Mouse (Mus musculus) cerebellum, adult 2 months (tissue): Measurements from ENCODE around the gene Anapc13. TPM values are rescaled to one million over a fixed set of nuclear protein-coding genes. Genes with fewer than 3 reads are reported as not detected.

Source experiments
- DNase-seq, 2 experiments: peaks; one replicate each; pipeline ENCODE4 v3.0.0; 2021
- H3K27ac ChIP-seq: fragments of 200-500 bp; 2 replicates; pipeline ENCODE4 v1.5.1; 2012; ENCODE audit warnings: low read length, control low read depth, inconsistent platforms; ENCODE audit not compliant: insufficient read depth
- H3K27me3 ChIP-seq: fragments of 200-500 bp; 2 replicates; pipeline ENCODE4 v1.6.1; 2012; ENCODE audit warnings: inconsistent platforms, mild to moderate bottlenecking, low read length, moderate library complexity; ENCODE audit not compliant: control insufficient read depth, insufficient read depth
- H3K4me1 ChIP-seq: fragments of 200-500 bp; 2 replicates; pipeline ENCODE4 v1.6.1; 2011; ENCODE audit warnings: low read length; ENCODE audit not compliant: control insufficient read depth, insufficient read depth
- H3K4me3 ChIP-seq: fragments of 200-500 bp; replicated peaks from 2 replicates; pipeline ENCODE3; 2011; ENCODE audit warnings: mild to moderate bottlenecking, low read depth, low read length, control low read depth; ENCODE audit not compliant: insufficient read depth
- CTCF ChIP-seq: fragments of 200-500 bp; IDR thresholded peaks from 2 replicates; pipeline ENCODE4 v1.5.1; 2011; ENCODE audit warnings: low read depth, mild to moderate bottlenecking, control low read depth, low read length, moderate library complexity, borderline replicate concordance; ENCODE audit not compliant: insufficient read depth
- POLR2A ChIP-seq: fragments of 200-500 bp; IDR thresholded peaks from 2 replicates; pipeline ENCODE4 v1.6.1; 2011; ENCODE audit warnings: low read length, control low read depth, borderline replicate concordance; ENCODE audit not compliant: insufficient read depth
- WGBS: fragments of 180-500 bp; shearing (Covaris S2); methylation state at CpG from one replicate; pipeline ENCODE4 v1.1.7; 2018; 5-methylcytosine and 5-hydroxymethylcytosine counted together
- polyA plus RNA-seq: library from polyadenylated mRNA; depleted of rRNA; stranded (reverse); fragments of >200 nt; gene quantifications from 2 replicates; pipeline ENCODE4 v1.2.3, GENCODE M21; 2012

Anapc13 gene
- polyA plus RNA-seq, 1 experiment = 194 TPM

- Histone ChIP-seq H3K4me1 (peaks cover 3% of the 10 kb centered on the region; the same call in 1 of the 2 replicates), H3K4me3 (no peak overlapping the region), H3K27ac (no peak overlapping the region), H3K27me3 (no peaks in the 10 kb centered on the region)
- no peak for TF ChIP-seq CTCF
- TF ChIP-seq POLR2A = no peak
- WGBS = 82% methylated on average over 6 of the region's 6 CpGs
- no peak for DNase-seq
These were observed 3.2 kb upstream of the Anapc13 start for GRCm38 (mm10) chr9:102622876-102623275.

DNA sequence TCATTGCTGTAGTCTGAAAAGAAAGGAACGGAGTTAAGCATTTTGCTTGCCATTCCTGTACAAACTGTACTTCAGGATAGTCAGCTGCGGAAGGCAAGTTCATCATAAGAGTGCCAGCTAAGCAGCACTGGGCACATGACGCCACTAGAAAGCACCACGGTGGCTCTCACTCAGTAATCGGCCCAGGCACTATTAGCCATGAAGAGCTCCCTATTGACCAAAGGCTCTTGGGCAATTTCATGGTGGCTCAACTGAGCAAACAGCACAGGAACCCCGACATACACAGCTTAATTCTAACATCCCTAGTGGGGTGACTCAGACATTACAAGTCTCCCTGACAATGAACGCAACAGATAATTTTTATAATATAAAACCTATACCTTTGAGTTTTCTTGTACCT lies 2.5 kb upstream of the Anapc13 start:
- WGBS = 73% methylated on average over 7 of the region's 7 CpGs
- no peak overlapping the region for H3K4me3 ChIP-seq
- no peak overlapping the region for H3K27ac ChIP-seq
- TF ChIP-seq CTCF (no peak), POLR2A (no peak)
- no peak for DNase-seq
- H3K4me1 ChIP-seq = peaks cover 3% of the 10 kb centered on the region; the same call in 1 of the 2 replicates
- no peaks in the 10 kb centered on the region for H3K27me3 ChIP-seq

DNA sequence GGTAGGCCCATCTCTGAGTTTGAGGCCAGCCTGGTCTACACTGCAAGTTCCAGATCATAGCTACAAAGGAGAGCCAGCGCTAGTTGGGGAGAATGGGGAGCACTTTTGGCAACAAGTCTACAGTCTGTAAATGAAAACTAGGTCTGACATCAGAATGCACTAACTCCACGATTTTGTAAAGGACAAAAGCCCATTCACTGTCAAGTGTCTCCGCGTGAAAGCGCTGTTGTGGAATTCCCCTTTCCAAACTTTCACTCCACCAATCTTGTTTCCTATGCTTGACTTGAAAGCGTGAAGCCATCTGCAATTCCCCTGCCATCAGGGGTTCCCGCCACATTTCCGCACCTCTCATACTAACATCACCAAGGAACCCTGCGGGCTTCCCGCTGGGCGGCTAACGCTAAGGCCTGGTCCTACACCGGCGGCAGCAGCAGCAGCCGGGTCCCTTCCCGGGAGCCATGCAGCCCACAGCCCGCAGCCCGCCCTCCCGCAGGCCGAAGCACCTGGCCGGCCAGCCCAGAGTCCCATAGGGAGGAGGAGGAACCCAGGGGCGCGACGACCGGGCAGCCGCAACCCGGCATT lies 604 bp upstream of the Anapc13 start:
- WGBS = under 1% methylated on average over 27 of the region's 27 CpGs
- peak overlapping the region; percentile 91 for H3K27ac ChIP-seq
- H3K27me3 ChIP-seq = no peaks in the 10 kb centered on the region
- TF ChIP-seq CTCF = no peak
- TF ChIP-seq POLR2A = no peak
- DNase-seq = no peak
- H3K4me1 ChIP-seq = peaks cover 3% of the 10 kb centered on the region; the same call in 1 of the 2 replicates
- H3K4me3 ChIP-seq = peak overlapping the region; percentile 76

- peaks cover 3% of the 10 kb centered on the region; the same call in 1 of the 2 replicates for H3K4me1 ChIP-seq
- no peaks in the 10 kb centered on the region for H3K27me3 ChIP-seq
- peak overlapping the region; percentile 76 for H3K4me3 ChIP-seq
- no peak for TF ChIP-seq CTCF
- no peak for TF ChIP-seq POLR2A
- WGBS = under 1% methylated on average over 9 of the region's 9 CpGs
- peak overlapping the region; percentile 83 for H3K27ac ChIP-seq
- DNase-seq = no peak
These were observed 736 bp downstream of the Anapc13 start for GRCm38 (mm10) chr9:102626839-102627225.

- H3K27me3 ChIP-seq = no peaks in the 10 kb centered on the region
- DNase-seq = peak in 1 of 2 experiments; percentile 21
- peaks cover 3% of the 10 kb centered on the region; the same call in 1 of the 2 replicates for H3K4me1 ChIP-seq
- peak overlapping the region; percentile 76 for H3K4me3 ChIP-seq
- WGBS = 67% methylated on average over 7 of the region's 7 CpGs
- H3K27ac ChIP-seq = no peak overlapping the region
- no peak for TF ChIP-seq POLR2A
- no peak for TF ChIP-seq CTCF
These were observed 1.3 kb downstream of the Anapc13 start for GRCm38 (mm10) chr9:102627442-102627841.

GRCm38 (mm10) chr9:102629052-102629451 lies 3.0 kb downstream of the Anapc13 start:
- DNase-seq = no peak
- H3K27me3 ChIP-seq = no peaks in the 10 kb centered on the region
- no peak overlapping the region for H3K4me3 ChIP-seq
- 71% methylated on average over 7 of the region's 7 CpGs for WGBS
- TF ChIP-seq CTCF (no peak), POLR2A (no peak)
- H3K4me1 ChIP-seq = peaks cover 3% of the 10 kb centered on the region; the same call in 1 of the 2 replicates
- no peak overlapping the region for H3K27ac ChIP-seq

- Histone ChIP-seq H3K4me1 (peaks cover 3% of the 10 kb centered on the region; the same call in 1 of the 2 replicates), H3K4me3 (no peak overlapping the region), H3K27me3 (no peaks in the 10 kb centered on the region), H3K27ac (no peak overlapping the region)
- DNase-seq = no peak
- TF ChIP-seq POLR2A = no peak
- no peak for TF ChIP-seq CTCF
- WGBS = 59% methylated on average over 2 of the region's 2 CpGs
These were observed 5.6 kb downstream of the Anapc13 start for GRCm38 (mm10) chr9:102631589-102632147.

DNA sequence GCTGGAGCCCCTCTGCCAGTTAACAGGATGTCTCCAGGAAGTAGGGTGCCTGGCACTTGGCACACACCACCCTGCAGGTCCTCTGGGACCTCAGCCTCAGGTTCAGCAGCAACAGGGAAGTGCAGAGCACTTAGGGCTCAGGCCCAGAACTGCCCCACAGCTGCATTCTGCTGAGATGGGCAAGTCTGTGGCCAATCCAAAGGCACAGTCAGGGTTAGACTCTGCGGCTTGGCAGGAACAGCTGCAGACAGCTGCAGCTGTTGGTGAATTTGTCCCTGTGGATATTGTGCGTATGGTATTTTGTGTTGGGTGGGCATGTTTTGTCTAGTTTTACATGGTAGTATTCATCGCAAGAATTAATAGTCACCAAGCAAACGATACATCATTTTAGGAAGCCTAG lies 6.1 kb downstream of the Anapc13 start:
- TF ChIP-seq POLR2A (no peak), CTCF (no peak)
- DNase-seq = no peak
- H3K27me3 ChIP-seq = no peaks in the 10 kb centered on the region
- peaks cover 2% of the 10 kb centered on the region; the same call in 1 of the 2 replicates for H3K4me1 ChIP-seq
- H3K4me3 ChIP-seq = no peak overlapping the region
- 86% methylated on average over 4 of the region's 4 CpGs for WGBS
- no peak overlapping the region for H3K27ac ChIP-seq
